Mouse (Mus musculus): ENCODE measurements at regions not wholly inside any gene's neighbourhood (a gene's known extent, or its start where the extent isn't known, plus 50 kb on each side); places are given as distances from the start of the nearest gene placed in this dataset.

- Histone ChIP-seq H3K36me3 (replicated peaks; ENCODE audit: insufficient read depth, low read length) (no peaks in the 10 kb centered on the region), H3K4me3 (ENCODE audit: low read depth, low read length) (no peak overlapping the region), H3K4me1 (ENCODE audit: insufficient read depth) (no peaks in the 10 kb centered on the region), H3K4me2 (ENCODE audit: low read depth, low read length) (no peak overlapping the region), H3K9ac (replicated peaks) (no peak overlapping the region), H3K27me3 (ENCODE audit: insufficient read depth, low read length) (no peaks in the 10 kb centered on the region), H3K9me3 (ENCODE audit: low read length) (no peaks in the 10 kb centered on the region), H3K27ac (ENCODE audit: low read depth) (no peak overlapping the region)
- ATAC-seq (no peak), DNase-seq (no peak)
- 76% methylated on average over 7 of the region's 7 CpGs for WGBS (ENCODE audit: insufficient replicate concordance)
- TF ChIP-seq EP300 (IDR thresholded peaks at IDR 0.05; ENCODE audit: low read depth) (no peak), CTCF (IDR thresholded peaks at IDR 0.05; ENCODE audit: low read depth) (no peak)
Measured at GRCm38 (mm10) chr7:121329274-121329673, 62.4 kb upstream of the Hs3st2 start.

- H3K4me3 ChIP-seq (ENCODE audit: low read depth, low read length) = no peak overlapping the region
- no peak overlapping the region for H3K9ac ChIP-seq (replicated peaks)
- TF ChIP-seq CTCF (IDR thresholded peaks at IDR 0.05; ENCODE audit: low read depth) = no peak
- TF ChIP-seq EP300 (IDR thresholded peaks at IDR 0.05; ENCODE audit: low read depth) = no peak
- no peaks in the 10 kb centered on the region for H3K36me3 ChIP-seq (replicated peaks; ENCODE audit: insufficient read depth, low read length)
- H3K27ac ChIP-seq (ENCODE audit: low read depth) = no peak overlapping the region
- no peaks in the 10 kb centered on the region for H3K4me1 ChIP-seq (ENCODE audit: insufficient read depth)
- H3K4me2 ChIP-seq (ENCODE audit: low read depth, low read length) = no peak overlapping the region
- no peaks in the 10 kb centered on the region for H3K27me3 ChIP-seq (ENCODE audit: insufficient read depth, low read length)
- WGBS (ENCODE audit: insufficient replicate concordance) = 77% methylated on average over 2 of the region's 2 CpGs
- H3K9me3 ChIP-seq (ENCODE audit: low read length) = no peaks in the 10 kb centered on the region
- ATAC-seq (no peak), DNase-seq (no peak)
Measured at GRCm38 (mm10) chr7:121332532-121332931, 59.1 kb upstream of the Hs3st2 start.

- no peaks in the 10 kb centered on the region for H3K27me3 ChIP-seq (ENCODE audit: insufficient read depth, low read length)
- H3K36me3 ChIP-seq (replicated peaks; ENCODE audit: insufficient read depth, low read length) = no peaks in the 10 kb centered on the region
- H3K4me1 ChIP-seq (ENCODE audit: insufficient read depth) = no peaks in the 10 kb centered on the region
- no peak for ATAC-seq
- H3K27ac ChIP-seq (ENCODE audit: low read depth) = no peak overlapping the region
- DNase-seq = no peak
- 64% methylated on average over 9 of the region's 9 CpGs for WGBS (ENCODE audit: insufficient replicate concordance)
- TF ChIP-seq EP300 (IDR thresholded peaks at IDR 0.05; ENCODE audit: low read depth) (no peak), CTCF (IDR thresholded peaks at IDR 0.05; ENCODE audit: low read depth) (no peak)
- H3K9me3 ChIP-seq (ENCODE audit: low read length) = no peaks in the 10 kb centered on the region
- no peak overlapping the region for H3K4me2 ChIP-seq (ENCODE audit: low read depth, low read length)
- H3K4me3 ChIP-seq (ENCODE audit: low read depth, low read length) = no peak overlapping the region
- no peak overlapping the region for H3K9ac ChIP-seq (replicated peaks)
Measured at GRCm38 (mm10) chr7:121335390-121336109, 56.1 kb upstream of the Hs3st2 start.

- Histone ChIP-seq H3K4me2 (ENCODE audit: low read depth, low read length) (no peak overlapping the region), H3K9ac (replicated peaks) (no peak overlapping the region), H3K4me3 (ENCODE audit: low read depth, low read length) (no peak overlapping the region), H3K4me1 (ENCODE audit: insufficient read depth) (no peaks in the 10 kb centered on the region), H3K27me3 (ENCODE audit: insufficient read depth, low read length) (no peaks in the 10 kb centered on the region), H3K9me3 (ENCODE audit: low read length) (no peaks in the 10 kb centered on the region), H3K27ac (ENCODE audit: low read depth) (no peak overlapping the region), H3K36me3 (replicated peaks; ENCODE audit: insufficient read depth, low read length) (no peaks in the 10 kb centered on the region)
- 53% methylated on average over 3 of the region's 3 CpGs for WGBS (ENCODE audit: insufficient replicate concordance)
- ATAC-seq (no peak), DNase-seq (no peak)
- no peak for TF ChIP-seq CTCF (IDR thresholded peaks at IDR 0.05; ENCODE audit: low read depth)
- TF ChIP-seq EP300 (IDR thresholded peaks at IDR 0.05; ENCODE audit: low read depth) = no peak
Measured at GRCm38 (mm10) chr7:121339942-121340341, 51.7 kb upstream of the Hs3st2 start.

Data from liver, postnatal 0 days (tissue).